Mouse (Mus musculus): ENCODE measurements around the gene Gm11115. TPM values are rescaled to one million over a fixed set of nuclear protein-coding genes. Genes with fewer than 3 reads are reported as not detected.

The Gm11115 gene
- not detected in 2 replicates for polyA plus RNA-seq (2015; fragmentation: Nextera tagmentation; extraction: Ambion mirVana)

DNA sequence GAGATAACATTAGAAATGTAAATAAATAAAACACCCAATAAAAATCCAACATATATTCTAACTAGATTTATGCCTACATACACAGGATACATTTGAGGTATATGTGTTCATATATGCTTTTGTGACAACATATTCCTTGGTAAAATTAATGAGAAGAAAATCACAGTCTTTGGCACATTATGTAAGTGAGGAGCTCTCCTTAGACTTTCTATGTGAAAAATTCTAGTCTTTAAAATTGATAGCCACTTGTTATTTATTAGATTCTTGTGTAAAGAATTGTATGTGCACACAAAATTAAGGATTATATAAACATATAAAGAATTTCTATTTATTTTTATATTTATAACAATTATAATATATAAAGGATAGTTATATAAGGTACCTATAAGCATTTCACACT is at the start of gene Gm11115:
Gene Gm11115, minus strand, starts transcription at position 101 of the 400 bp plus-strand sequence.
- no peaks in the 10 kb centered on the region for H3K36me3 ChIP-seq
- ATAC-seq (ENCODE audit: low FRiP score), result no peak
- H3K9ac ChIP-seq, result no peak within 1 kb of the TSS
- no peak within 1 kb of the TSS for H3K4me2 ChIP-seq
- no peaks in the 10 kb centered on the region for H3K9me3 ChIP-seq
- H3K27me3 ChIP-seq, result no peaks in the 10 kb centered on the region
- H3K27ac ChIP-seq, result no peak within 1 kb of the TSS
- H3K4me1 ChIP-seq (replicated peaks), result no peaks in the 10 kb centered on the region
- H3K4me3 ChIP-seq, result no peak within 1 kb of the TSS

GRCm38 (mm10) chr5:88111430-88111829 is 42.5 kb downstream of the Gm11115 start, which contains the start of gene Gm11116:
TSS of gene Gm11116 (minus strand) at chr5:88111530.
- H3K9ac ChIP-seq, result no peak within 1 kb of the TSS
- no peaks in the 10 kb centered on the region for H3K36me3 ChIP-seq
- WGBS, result 85% methylated on average over 1 of the region's 1 CpGs
- no peak within 1 kb of the TSS for H3K4me2 ChIP-seq
- H3K27me3 ChIP-seq, result no peaks in the 10 kb centered on the region
- no peak for ATAC-seq (ENCODE audit: low FRiP score)
- H3K9me3 ChIP-seq, result no peaks in the 10 kb centered on the region
- no peak within 1 kb of the TSS for H3K27ac ChIP-seq
- H3K4me1 ChIP-seq (replicated peaks), result no peaks in the 10 kb centered on the region
- H3K4me3 ChIP-seq, result no peak within 1 kb of the TSS

Other genes with a start within 250 kb of the Gm11115 start
- gene Csn3, start 228.5 kb downstream of the Gm11115 start, polyA plus RNA-seq (2015; fragmentation: Nextera tagmentation; extraction: Ambion mirVana), result not detected in 2 replicates
- gene 2310003L06Rik, start 184.6 kb downstream of the Gm11115 start, polyA plus RNA-seq (2015; fragmentation: Nextera tagmentation; extraction: Ambion mirVana), result not detected in 2 replicates
- not detected in 2 replicates for gene Gm28434, start 184.6 kb downstream of the Gm11115 start, polyA plus RNA-seq (2015; fragmentation: Nextera tagmentation; extraction: Ambion mirVana)
- gene Cabs1, start 174.7 kb downstream of the Gm11115 start, polyA plus RNA-seq (2015; fragmentation: Nextera tagmentation; extraction: Ambion mirVana), result not detected in 2 replicates
- not detected in 2 replicates for gene Smr3a, start 151.6 kb downstream of the Gm11115 start, polyA plus RNA-seq (2015; fragmentation: Nextera tagmentation; extraction: Ambion mirVana)
- not detected in 2 replicates for gene Smr2, start 67.5 kb downstream of the Gm11115 start, polyA plus RNA-seq (2015; fragmentation: Nextera tagmentation; extraction: Ambion mirVana)
- gene Gm11116, start 42.6 kb downstream of the Gm11115 start, polyA plus RNA-seq (2015; fragmentation: Nextera tagmentation; extraction: Ambion mirVana), result not detected in 2 replicates
- gene Gm7714, start 114.8 kb upstream of the Gm11115 start, polyA plus RNA-seq (2015; fragmentation: Nextera tagmentation; extraction: Ambion mirVana), result not detected in 2 replicates
- not detected in 2 replicates for gene Prol1, start 163.2 kb upstream of the Gm11115 start, polyA plus RNA-seq (2015; fragmentation: Nextera tagmentation; extraction: Ambion mirVana)
- not detected in 2 replicates for gene Amtn, start 222.0 kb upstream of the Gm11115 start, polyA plus RNA-seq (2015; fragmentation: Nextera tagmentation; extraction: Ambion mirVana)

All from hindbrain, embryonic 13.5 days (tissue).